Mouse (Mus musculus) liver, embryonic 14.5 days (tissue): ENCODE data around the gene Siah3. TPM values are rescaled to one million over a fixed set of nuclear protein-coding genes. Genes with fewer than 3 reads are reported as not detected.

Experiments
- ATAC-seq: fragments of 200-750 bp; cut with Nextera tagmentation; 2 replicates; pipeline ENCODE4 v1.8.0; 2017; ENCODE audit warnings: moderate number of reproducible peaks, mild to moderate bottlenecking, moderate library complexity; ENCODE audit not compliant: insufficient read depth
- DNase-seq, 3 experiments: peaks; one replicate each; pipeline ENCODE4 v3.0.0-alpha.2; 2012 to 2013; ENCODE audit warnings: low read depth in 3 of 3, low spot score in 3 of 3
- H3K27ac ChIP-seq: fragments of 300-500 bp; sonication (generic); 2 replicates; pipeline ENCODE4 v1.5.1; 2014; ENCODE audit warnings: moderate library complexity, mild to moderate bottlenecking, control low read depth, inconsistent platforms
- H3K27me3 ChIP-seq: fragments of 300-500 bp; sonication (generic); 2 replicates; pipeline ENCODE4 v1.6.1; 2014; ENCODE audit warnings: mild to moderate bottlenecking, low read length, moderate library complexity; ENCODE audit not compliant: control insufficient read depth, insufficient read depth
- H3K36me3 ChIP-seq: fragments of 300-500 bp; sonication (generic); replicated peaks from 2 replicates; pipeline ENCODE4 v1.6.1; 2014; ENCODE audit warnings: low read depth; ENCODE audit not compliant: control insufficient read depth, insufficient read depth
- H3K4me1 ChIP-seq, 2 experiments: fragments of 200-500 bp in 1 of 2; fragments of 300-500 bp in 1 of 2; sonication (generic) in 1 of 2; replicated peaks; 2 replicates each; pipeline ENCODE4 v1.6.1; 2012 to 2014; ENCODE audit warnings: antibody characterized with exemption in 1 of 2, inconsistent platforms in 1 of 2, low read length in 1 of 2; ENCODE audit not compliant: control insufficient read depth in 2 of 2, insufficient read depth in 2 of 2
- H3K4me2 ChIP-seq: fragments of 300-500 bp; sonication (generic); 2 replicates; pipeline ENCODE4 v1.6.1; 2014; ENCODE audit warnings: low read depth, mild to moderate bottlenecking, control low read depth, moderate library complexity
- H3K4me3 ChIP-seq, 2 experiments: fragments of 200-500 bp in 1 of 2; fragments of 300-500 bp in 1 of 2; sonication (generic) in 1 of 2; 2 replicates each; pipeline ENCODE4 v1.5.1; 2012 to 2014; ENCODE audit warnings: low read depth in 2 of 2, low read length in 2 of 2, mild to moderate bottlenecking in 2 of 2, control low read depth in 1 of 2, inconsistent platforms in 1 of 2, moderate library complexity in 1 of 2; ENCODE audit not compliant: insufficient read depth in 1 of 2
- H3K9ac ChIP-seq: fragments of 300-500 bp; sonication (generic); replicated peaks from 2 replicates; pipeline ENCODE4 v1.6.1; 2014; ENCODE audit warnings: mild to moderate bottlenecking, control low read depth, moderate library complexity
- H3K9me3 ChIP-seq: fragments of 300-500 bp; sonication (generic); 2 replicates; pipeline ENCODE4 v1.6.1; 2016; ENCODE audit warnings: low read length, mixed read lengths; ENCODE audit not compliant: control insufficient read depth
- CTCF ChIP-seq: IDR thresholded peaks from 2 replicates; pipeline ENCODE4 v1.5.1; 2016; ENCODE audit warnings: antibody characterized with exemption, low read depth, control low read depth
- EP300 ChIP-seq: IDR thresholded peaks from 2 replicates; pipeline ENCODE4 v1.6.1; 2016; ENCODE audit warnings: antibody characterized with exemption, low read depth
- WGBS: fragments of 180-500 bp; shearing (Covaris S2); extraction: QIAGEN DNeasy Blood & Tissue Kit; methylation state at CpG from one replicate; pipeline ENCODE4 v1.1.7; 2014; ENCODE audit not compliant: insufficient replicate concordance; 5-methylcytosine and 5-hydroxymethylcytosine counted together
- polyA plus RNA-seq, 2 experiments: library from polyadenylated mRNA; depleted of rRNA in 1 of 2; stranded (reverse) in 1 of 2; unstranded in 1 of 2; fragments of >200 nt; fragmentation: Nextera tagmentation in 1 of 2; extraction: Ambion mirVana in 1 of 2; gene quantifications; 2 replicates each; pipeline versions ENCODE4 v1.2.1 to v1.2.3; 2012 to 2014

The Siah3 gene
- polyA plus RNA-seq, 2 experiments, result 0.09 to 0.15 TPM

- H3K4me2 ChIP-seq, result no peak overlapping the region
- H3K4me1 ChIP-seq, result no peaks in the 10 kb centered on the region
- no peaks in the 10 kb centered on the region for H3K9me3 ChIP-seq
- no peak overlapping the region for H3K4me3 ChIP-seq
- H3K9ac ChIP-seq, result no peak overlapping the region
- no peak for DNase-seq
- WGBS, result 35% methylated on average over 3 of the region's 3 CpGs
- no peak overlapping the region for H3K27ac ChIP-seq
- no peaks in the 10 kb centered on the region for H3K36me3 ChIP-seq
- H3K27me3 ChIP-seq, result no peaks in the 10 kb centered on the region
- no peak for TF ChIP-seq CTCF
- TF ChIP-seq EP300, result no peak
- ATAC-seq, result no peak
Measured at GRCm38 (mm10) chr14:75506246-75506645, 50.5 kb downstream of the Siah3 start.

GRCm38 (mm10) chr14:75510125-75510524 lies 54.3 kb downstream of the Siah3 start:
- Histone ChIP-seq H3K27me3 (no peaks in the 10 kb centered on the region), H3K36me3 (no peaks in the 10 kb centered on the region), H3K27ac (no peak overlapping the region), H3K4me1 (peaks cover 0 to 3% of the 10 kb centered on the region in 2 experiments; a peak in 1 of 4 replicates), H3K4me2 (no peak overlapping the region), H3K9ac (no peak overlapping the region), H3K4me3 (no peak overlapping the region), H3K9me3 (no peaks in the 10 kb centered on the region)
- TF ChIP-seq CTCF (no peak), EP300 (no peak)
- no peak for DNase-seq
- 73% methylated on average over 6 of the region's 6 CpGs for WGBS
- ATAC-seq, result no peak

GRCm38 (mm10) chr14:75512946-75513345 lies 57.2 kb downstream of the Siah3 start:
- no peak for DNase-seq
- H3K27ac ChIP-seq, result no peak overlapping the region
- no peaks in the 10 kb centered on the region for H3K27me3 ChIP-seq
- no peak overlapping the region for H3K9ac ChIP-seq
- 39% methylated on average over 3 of the region's 3 CpGs for WGBS
- no peak overlapping the region for H3K4me3 ChIP-seq
- H3K4me2 ChIP-seq, result no peak overlapping the region
- no peaks in the 10 kb centered on the region for H3K9me3 ChIP-seq
- no peak for ATAC-seq
- TF ChIP-seq CTCF (no peak), EP300 (no peak)
- no peaks in the 10 kb centered on the region for H3K36me3 ChIP-seq
- peaks cover 0 to 3% of the 10 kb centered on the region in 2 experiments; a peak in 2 of 4 replicates for H3K4me1 ChIP-seq

- Histone ChIP-seq H3K9ac (no peak overlapping the region), H3K36me3 (no peaks in the 10 kb centered on the region), H3K4me3 (no peak overlapping the region), H3K4me1 (peaks cover 0 to 7% of the 10 kb centered on the region in 2 experiments; a peak in 3 of 4 replicates), H3K27ac (no peak overlapping the region), H3K4me2 (no peak overlapping the region), H3K9me3 (no peaks in the 10 kb centered on the region), H3K27me3 (no peaks in the 10 kb centered on the region)
- no peak for ATAC-seq
- WGBS, result 17% methylated on average over 3 of the region's 3 CpGs
- no peak for DNase-seq
- TF ChIP-seq EP300, result no peak
- TF ChIP-seq CTCF, result no peak
Measured at GRCm38 (mm10) chr14:75516161-75516560, 60.4 kb downstream of the Siah3 start.

GRCm38 (mm10) chr14:75516917-75517595 lies 61.3 kb downstream of the Siah3 start:
- no peak for DNase-seq
- TF ChIP-seq CTCF (no peak), EP300 (no peak)
- Histone ChIP-seq H3K36me3 (no peaks in the 10 kb centered on the region), H3K27me3 (no peaks in the 10 kb centered on the region), H3K4me3 (no peak overlapping the region), H3K4me1 (peaks cover 0 to 7% of the 10 kb centered on the region in 2 experiments; a peak in 3 of 4 replicates), H3K4me2 (no peak overlapping the region), H3K9ac (no peak overlapping the region), H3K27ac (no peak overlapping the region), H3K9me3 (no peaks in the 10 kb centered on the region)
- 83% methylated on average over 9 of the region's 9 CpGs for WGBS
- no peak for ATAC-seq
